Mouse (Mus musculus) lung, embryonic 16.5 days (tissue): Measurements from ENCODE around the gene Ascc3. TPM values are rescaled to one million over a fixed set of nuclear protein-coding genes. Genes with fewer than 3 reads are reported as not detected.

ENCODE experiments used
- ATAC-seq: fragments of 200-750 bp; cut with Nextera tagmentation; 2 replicates; pipeline ENCODE4 v1.8.0; 2017; ENCODE audit warnings: low read depth, mild to moderate bottlenecking, moderate library complexity
- H3K27ac ChIP-seq: fragments of 300-500 bp; sonication (generic); 2 replicates; pipeline ENCODE4 v1.5.1; 2014; ENCODE audit warnings: mild to moderate bottlenecking, control low read depth, low read length
- H3K27me3 ChIP-seq: fragments of 300-500 bp; sonication (generic); 2 replicates; pipeline ENCODE4 v1.6.1; 2014; ENCODE audit warnings: low read depth, low read length, mixed read lengths; ENCODE audit not compliant: control insufficient read depth, insufficient read depth
- H3K36me3 ChIP-seq: fragments of 300-500 bp; sonication (generic); 2 replicates; pipeline ENCODE4 v1.6.1; 2014; ENCODE audit warnings: low read length; ENCODE audit not compliant: control insufficient read depth, insufficient read depth
- H3K4me1 ChIP-seq: fragments of 300-500 bp; sonication (generic); replicated peaks from 2 replicates; pipeline ENCODE4 v1.6.1; 2014; ENCODE audit warnings: low read length, mixed read lengths; ENCODE audit not compliant: control insufficient read depth, insufficient read depth
- H3K4me2 ChIP-seq: fragments of 300-500 bp; sonication (generic); 2 replicates; pipeline ENCODE4 v1.6.1; 2014; ENCODE audit warnings: low read depth, low read length, control low read depth
- H3K4me3 ChIP-seq: fragments of 300-500 bp; sonication (generic); 2 replicates; pipeline ENCODE4 v1.5.1; 2014; ENCODE audit warnings: mild to moderate bottlenecking, low read length, control low read depth
- H3K9ac ChIP-seq: fragments of 300-500 bp; sonication (generic); 2 replicates; pipeline ENCODE4 v1.6.1; 2014; ENCODE audit warnings: low read length, control low read depth
- H3K9me3 ChIP-seq: fragments of 300-500 bp; sonication (generic); 2 replicates; pipeline ENCODE4 v1.6.1; 2016; ENCODE audit warnings: low read length; ENCODE audit not compliant: control insufficient read depth
- WGBS: fragments of 180-500 bp; shearing (Covaris S2); extraction: QIAGEN DNeasy Blood & Tissue Kit; methylation state at CpG from one replicate; pipeline ENCODE4 v1.1.7; 2014; 5-methylcytosine and 5-hydroxymethylcytosine counted together
- polyA plus RNA-seq: library from polyadenylated mRNA; unstranded; fragments of >200 nt; fragmentation: Nextera tagmentation; extraction: Ambion mirVana; gene quantifications from 2 replicates; pipeline ENCODE4 v1.2.1, GENCODE M21; 2015

The Ascc3 gene
- polyA plus RNA-seq, 1 experiment from 2014 or later, result 20.1 TPM

- H3K9me3 ChIP-seq, result no peaks in the 10 kb centered on the region
- H3K9ac ChIP-seq, result no peak overlapping the region
- peaks cover 83% of the 10 kb centered on the region for H3K27me3 ChIP-seq
- ATAC-seq, result no peak
- H3K4me2 ChIP-seq, result no peak overlapping the region
- H3K4me3 ChIP-seq, result no peak overlapping the region
- H3K4me1 ChIP-seq, result peaks cover 17% of the 10 kb centered on the region
- no peak overlapping the region for H3K27ac ChIP-seq
- no peaks in the 10 kb centered on the region for H3K36me3 ChIP-seq
- WGBS, result 4% methylated on average over 21 of the region's 21 CpGs
These were observed 303.7 kb downstream of the Ascc3 start for GRCm38 (mm10) chr10:50895881-50896766.

GRCm38 (mm10) chr10:50896767-50897390, 304.4 kb downstream of the Ascc3 start:
- H3K9ac ChIP-seq, result no peak overlapping the region
- no peak overlapping the region for H3K4me3 ChIP-seq
- peaks cover 84% of the 10 kb centered on the region for H3K27me3 ChIP-seq
- H3K4me2 ChIP-seq, result no peak overlapping the region
- 7% methylated on average over 3 of the region's 3 CpGs for WGBS
- H3K27ac ChIP-seq, result no peak overlapping the region
- peaks cover 17% of the 10 kb centered on the region for H3K4me1 ChIP-seq
- no peaks in the 10 kb centered on the region for H3K36me3 ChIP-seq
- H3K9me3 ChIP-seq, result no peaks in the 10 kb centered on the region
- ATAC-seq, result no peak

GRCm38 (mm10) chr10:50897530-50898471, 305.3 kb downstream of the Ascc3 start:
- no peaks in the 10 kb centered on the region for H3K36me3 ChIP-seq
- H3K4me2 ChIP-seq, result no peak overlapping the region
- 3% methylated on average over 32 of the region's 32 CpGs for WGBS
- peaks cover 82% of the 10 kb centered on the region for H3K27me3 ChIP-seq
- no peak overlapping the region for H3K27ac ChIP-seq
- no peaks in the 10 kb centered on the region for H3K9me3 ChIP-seq
- no peak for ATAC-seq
- no peak overlapping the region for H3K4me3 ChIP-seq
- no peak overlapping the region for H3K9ac ChIP-seq
- peaks cover 13% of the 10 kb centered on the region for H3K4me1 ChIP-seq

- no peaks in the 10 kb centered on the region for H3K9me3 ChIP-seq
- no peak overlapping the region for H3K4me3 ChIP-seq
- WGBS, result 22% methylated on average over 2 of the region's 2 CpGs
- no peak overlapping the region for H3K4me2 ChIP-seq
- H3K9ac ChIP-seq, result no peak overlapping the region
- no peak for ATAC-seq
- H3K27ac ChIP-seq, result no peak overlapping the region
- peaks cover 79% of the 10 kb centered on the region for H3K27me3 ChIP-seq
- no peaks in the 10 kb centered on the region for H3K36me3 ChIP-seq
- H3K4me1 ChIP-seq, result peaks cover 13% of the 10 kb centered on the region
These were observed 306.2 kb downstream of the Ascc3 start for GRCm38 (mm10) chr10:50898621-50899020.

- WGBS, result 3% methylated on average over 21 of the region's 21 CpGs
- peaks cover 79% of the 10 kb centered on the region for H3K27me3 ChIP-seq
- ATAC-seq, result no peak
- H3K4me2 ChIP-seq, result no peak overlapping the region
- peaks cover 2% of the 10 kb centered on the region; the same call in 1 of the 2 replicates for H3K4me1 ChIP-seq
- no peaks in the 10 kb centered on the region for H3K9me3 ChIP-seq
- H3K4me3 ChIP-seq, result no peak overlapping the region
- no peaks in the 10 kb centered on the region for H3K36me3 ChIP-seq
- no peak overlapping the region for H3K27ac ChIP-seq
- no peak overlapping the region for H3K9ac ChIP-seq
These were observed 307.6 kb downstream of the Ascc3 start for GRCm38 (mm10) chr10:50899846-50900745.
